Mouse (Mus musculus) WW6 (cell line): ENCODE results near the gene Foxr1.

Experiments used
- DNase-seq: peaks from one replicate; pipeline ENCODE4 v3.0.0-alpha.2; 2013; ENCODE audit warnings: low read depth, low spot score

Gene Foxr1

GRCm38 (mm10) chr9:44440961-44441360, at the start of gene Foxr1:
Gene Foxr1 (minus strand): TSS chr9:44441136.
- peak; percentile 61 for DNase-seq

GRCm38 (mm10) chr9:44490086-44490967, 49.4 kb upstream of the Foxr1 start:
- no peak for DNase-seq

- no peak for DNase-seq
Observed at GRCm38 (mm10) chr9:44489651-44490085, 48.7 kb upstream of the Foxr1 start.

- no peak for DNase-seq
Observed at GRCm38 (mm10) chr9:44488855-44489381, 48.0 kb upstream of the Foxr1 start.

DNA sequence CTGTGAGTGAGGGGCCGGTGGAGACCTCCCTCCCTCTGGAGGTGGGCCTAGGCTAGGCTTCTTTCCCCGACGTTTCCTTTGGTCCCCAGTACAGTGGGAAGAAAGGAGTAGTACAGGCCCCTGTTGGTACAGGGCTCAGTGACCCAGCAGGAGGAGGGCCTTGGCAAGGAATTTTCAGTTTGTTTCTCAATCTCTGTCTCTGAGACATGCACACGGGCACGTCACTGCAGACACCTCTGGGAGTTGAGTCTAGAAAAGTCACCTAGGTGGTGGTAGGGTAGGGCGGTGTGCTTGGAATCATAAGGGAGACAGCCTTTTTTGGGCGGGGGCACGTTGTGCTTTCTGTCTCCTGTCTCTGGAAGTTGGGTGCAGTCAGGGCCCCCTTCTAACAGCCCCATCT, 47.5 kb upstream of the Foxr1 start:
- DNase-seq = no peak

- no peak for DNase-seq
Observed at GRCm38 (mm10) chr9:44487441-44487840, 46.5 kb upstream of the Foxr1 start.

DNA sequence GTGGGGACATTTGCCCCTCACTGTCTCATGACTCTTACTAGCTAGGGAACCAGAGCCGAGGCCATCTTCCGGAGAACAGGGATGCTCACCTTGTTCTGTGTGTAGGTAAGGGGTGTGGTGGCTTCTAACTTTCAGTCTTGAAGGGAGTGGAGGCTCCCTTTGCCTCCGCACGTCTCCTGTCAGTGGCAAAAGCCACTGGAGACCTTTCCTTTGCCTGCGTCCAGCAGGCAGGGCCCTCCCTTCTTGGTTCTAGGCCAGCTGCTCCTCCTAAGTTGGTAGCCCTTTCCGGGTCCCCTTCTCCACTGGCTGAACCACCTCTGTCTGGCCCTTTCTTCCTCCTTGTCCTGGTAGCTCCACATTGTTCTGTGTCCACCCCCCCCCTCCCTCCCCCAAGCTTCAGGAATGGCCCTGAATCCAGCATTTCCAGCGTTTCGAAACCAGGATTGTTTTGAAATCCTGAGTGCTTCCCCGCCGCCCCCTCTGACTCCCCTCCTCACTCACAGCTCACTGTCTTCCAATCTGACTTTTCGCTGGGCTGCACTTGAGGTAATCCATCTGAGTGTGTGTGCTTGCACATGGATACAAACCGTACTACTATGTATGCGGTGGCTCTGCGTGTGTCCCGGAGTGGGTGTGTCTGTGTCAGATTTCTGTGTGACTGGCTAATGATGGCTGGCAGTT, 45.9 kb upstream of the Foxr1 start:
- DNase-seq = no peak

- DNase-seq = no peak
Observed at GRCm38 (mm10) chr9:44486335-44486734, 45.4 kb upstream of the Foxr1 start.

GRCm38 (mm10) chr9:44485516-44486161, 44.7 kb upstream of the Foxr1 start:
- no peak for DNase-seq

GRCm38 (mm10) chr9:44485105-44485515, 44.2 kb upstream of the Foxr1 start:
- DNase-seq = no peak

DNA sequence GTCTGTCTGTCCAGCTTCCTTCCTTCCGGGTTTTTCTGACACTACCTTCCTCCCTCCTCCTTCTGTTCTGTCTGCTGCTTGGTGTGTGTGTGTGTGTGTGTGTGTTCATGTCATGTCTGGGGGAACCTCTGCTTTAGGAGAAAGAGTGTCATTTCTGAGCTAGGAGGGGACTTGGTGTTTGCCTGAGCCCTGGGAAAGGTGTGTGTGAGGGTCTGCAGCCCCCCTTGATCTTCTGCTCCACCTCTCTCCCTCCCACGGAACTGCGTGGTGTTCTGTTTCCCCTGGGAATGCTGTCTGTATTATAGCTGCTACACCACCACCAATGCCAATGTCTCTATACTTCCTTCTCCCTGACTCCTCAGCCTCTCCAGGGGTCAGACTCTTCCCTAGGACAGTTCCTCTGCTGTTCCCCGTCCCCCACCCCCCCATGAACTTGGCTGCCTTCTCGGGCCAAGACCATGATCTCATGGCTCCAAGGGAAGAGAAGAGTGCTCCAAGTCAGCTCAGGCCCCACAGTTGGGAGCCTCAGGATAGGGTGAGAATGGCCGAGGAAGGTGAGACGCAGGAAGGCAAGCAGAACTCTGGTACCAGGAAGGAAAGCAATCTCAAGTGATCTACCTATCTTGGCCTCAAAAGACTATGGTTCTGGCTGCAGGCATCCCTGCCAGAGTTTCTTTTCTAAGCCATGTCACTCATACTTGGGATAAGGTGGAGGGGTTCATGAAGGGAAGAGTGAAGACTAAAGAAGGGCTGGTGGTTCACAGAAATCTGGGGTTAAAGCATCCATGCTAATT, 43.6 kb upstream of the Foxr1 start:
- DNase-seq = no peak

DNA sequence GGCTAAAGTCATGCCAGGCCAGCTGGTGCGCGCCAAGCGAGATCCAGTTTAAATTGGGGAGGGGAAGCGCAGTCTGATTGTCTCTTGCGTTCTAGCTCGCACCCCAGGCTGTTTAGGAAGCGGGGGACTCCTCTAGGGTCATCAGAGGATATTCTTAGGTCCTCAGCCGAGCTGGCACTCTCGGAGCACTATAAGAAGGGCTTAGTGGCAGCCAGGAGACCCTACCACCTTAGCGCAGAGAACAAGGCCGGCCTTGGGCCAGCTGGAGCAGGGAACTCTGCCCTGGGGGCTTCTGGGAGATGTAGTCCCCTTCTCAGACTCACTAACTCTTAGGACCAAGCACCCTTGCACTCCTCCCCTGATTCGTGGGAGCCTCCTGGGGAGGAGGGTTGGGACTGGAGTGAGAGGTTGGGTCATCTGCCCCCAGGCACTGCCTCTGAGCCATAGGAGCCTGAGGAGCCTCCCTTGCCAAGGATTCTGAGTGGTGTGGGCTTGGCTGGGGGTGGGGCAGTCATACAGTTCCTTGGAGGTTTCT, 42.6 kb upstream of the Foxr1 start:
- peak; percentile 71 for DNase-seq

DNA sequence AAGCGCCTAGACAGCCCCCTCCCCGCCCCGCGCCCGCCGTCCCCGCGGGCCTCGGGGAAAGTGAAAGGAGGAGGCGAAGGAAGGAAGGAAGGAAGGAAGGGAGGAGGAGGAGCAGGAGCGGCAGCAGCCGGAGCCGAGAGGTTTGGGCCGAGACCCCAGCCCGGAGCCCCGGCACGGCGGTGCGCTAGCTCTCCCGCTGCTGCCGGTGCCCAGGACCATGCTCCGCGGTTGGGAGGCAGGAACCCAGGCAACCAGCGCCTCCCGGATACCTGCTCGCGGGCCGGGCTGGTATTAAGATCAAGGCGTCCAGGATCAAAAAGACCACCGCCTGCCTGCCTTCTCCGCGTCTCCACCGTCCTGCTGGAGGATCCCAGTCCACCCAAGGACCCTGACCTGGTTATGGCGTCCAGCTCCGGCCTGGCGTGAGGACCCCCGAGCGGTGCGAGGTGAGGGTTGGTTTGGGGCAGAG, 42.1 kb upstream of the Foxr1 start:
- DNase-seq = no peak

- peak; percentile 89 for DNase-seq
Observed at GRCm38 (mm10) chr9:44482552-44482951, 41.6 kb upstream of the Foxr1 start, which contains the start of gene Bcl9l. Gene Bcl9l (plus strand): TSS chr9:44482825.

DNA sequence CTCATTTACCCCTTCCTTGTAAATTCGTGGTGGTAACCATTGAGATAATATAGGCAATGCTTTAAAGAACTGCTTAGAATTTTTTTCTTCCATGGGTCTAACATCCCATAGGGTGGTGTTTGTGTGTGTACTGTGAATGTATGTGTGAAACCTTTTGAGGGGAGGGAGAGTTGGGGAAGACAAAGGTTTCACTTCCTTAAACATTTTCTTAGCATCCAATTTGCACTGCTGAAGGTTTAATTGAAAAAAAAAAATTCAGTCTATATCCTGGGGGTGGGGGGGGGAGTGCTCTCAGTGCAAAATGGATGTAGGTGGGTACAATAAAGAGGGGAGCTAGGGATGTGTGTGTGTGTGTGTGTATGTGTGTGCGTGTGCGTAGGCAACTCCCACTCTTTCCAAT, 41.2 kb upstream of the Foxr1 start:
- no peak for DNase-seq

GRCm38 (mm10) chr9:44479628-44480428, 38.9 kb upstream of the Foxr1 start:
- no peak for DNase-seq

DNA sequence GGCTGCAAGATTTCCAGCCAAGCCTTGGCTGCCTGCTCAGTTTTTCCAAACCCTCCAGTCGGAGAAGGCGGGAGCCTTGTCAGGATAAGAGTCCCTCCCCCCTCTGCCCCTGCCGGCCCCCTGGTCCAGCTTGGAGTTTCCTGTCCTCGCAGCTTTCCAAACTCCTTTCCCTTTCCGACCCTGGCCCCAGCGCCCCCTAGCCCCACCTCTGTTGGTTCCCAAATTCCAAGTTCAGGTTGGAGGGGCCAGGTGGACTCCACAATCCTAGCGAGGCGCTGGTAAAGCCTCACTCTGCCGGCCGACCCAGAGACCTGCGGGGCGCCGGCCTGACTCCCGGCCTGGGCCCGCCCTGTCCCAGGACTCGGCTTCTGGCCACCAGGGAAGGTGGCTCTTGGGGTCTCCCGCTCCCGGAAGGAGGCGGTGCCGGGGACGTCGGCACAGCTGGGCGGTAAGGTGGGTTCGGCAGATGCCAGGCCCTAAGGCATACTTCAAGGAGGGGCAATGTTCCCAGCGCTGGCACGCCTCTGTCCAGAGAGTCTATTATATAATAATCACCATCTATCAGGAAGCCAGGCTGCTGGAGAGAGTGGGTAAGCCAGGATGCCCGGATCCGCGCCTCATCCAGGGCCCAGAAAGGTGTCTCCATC, 38.1 kb upstream of the Foxr1 start:
- DNase-seq = no peak

GRCm38 (mm10) chr9:44478229-44478921, 37.4 kb upstream of the Foxr1 start:
- no peak for DNase-seq
